Mouse (Mus musculus) ES-E14 (cell line): ENCODE data around the gene Stk10.

Experiments
- CHD2 ChIP-seq: IDR thresholded peaks from 2 replicates; pipeline ENCODE4 v1.6.1; 2014; ENCODE audit warnings: mild to moderate bottlenecking, low read depth, low read length, inconsistent platforms
- HCFC1 ChIP-seq: IDR thresholded peaks from 2 replicates; pipeline ENCODE4 v1.6.1; 2012; ENCODE audit warnings: low read length, inconsistent platforms, borderline replicate concordance; ENCODE audit not compliant: insufficient read depth
- MAFK ChIP-seq: IDR thresholded peaks from 2 replicates; pipeline ENCODE4 v1.6.1; 2014; ENCODE audit warnings: mild to moderate bottlenecking, low read depth, low read length, inconsistent platforms; ENCODE audit not compliant: insufficient read depth
- ZNF384 ChIP-seq: IDR thresholded peaks from 2 replicates; pipeline ENCODE4 v1.6.1; 2012; ENCODE audit warnings: low read depth, low read length, inconsistent platforms

- TF ChIP-seq MAFK (no peak), HCFC1 (no peak), ZNF384 (no peak), CHD2 (no peak)
These were observed 16.0 kb upstream of the Stk10 start for GRCm38 (mm10) chr11:32516916-32517712.
